Mouse (Mus musculus) bone marrow, adult 2 months (tissue): ENCODE data around the gene Trmt13.

Experiments used
- CTCF ChIP-seq: fragments of 200-500 bp; IDR thresholded peaks from 2 replicates; pipeline ENCODE4 v1.5.1; 2011; ENCODE audit warnings: low read length, control low read depth; ENCODE audit not compliant: control insufficient read depth, insufficient read depth
- POLR2A ChIP-seq: fragments of 200-500 bp; IDR thresholded peaks from 2 replicates; pipeline ENCODE4 v1.6.1; 2011; ENCODE audit warnings: low read depth, mild to moderate bottlenecking, control low read depth, low read length, borderline replicate concordance; ENCODE audit not compliant: control insufficient read depth

GRCm38 (mm10) chr3:116542070-116542469, 72.3 kb downstream of the Trmt13 start:
- TF ChIP-seq POLR2A (no peak), CTCF (no peak)
